Mouse (Mus musculus) frontal cortex, adult (tissue): ENCODE data around the gene Dct.
A peak's percentile ranks its signal among the peaks of the same experiment; 100 is the strongest.

Experiments used
- ATAC-seq: cut with Nextera tagmentation; 2 replicates; pipeline ENCODE4 v1.9.2; 2017; ENCODE audit warnings: mild to moderate bottlenecking, moderate library complexity, mixed read lengths; ENCODE audit not compliant: low TSS enrichment

Dct gene

DNA sequence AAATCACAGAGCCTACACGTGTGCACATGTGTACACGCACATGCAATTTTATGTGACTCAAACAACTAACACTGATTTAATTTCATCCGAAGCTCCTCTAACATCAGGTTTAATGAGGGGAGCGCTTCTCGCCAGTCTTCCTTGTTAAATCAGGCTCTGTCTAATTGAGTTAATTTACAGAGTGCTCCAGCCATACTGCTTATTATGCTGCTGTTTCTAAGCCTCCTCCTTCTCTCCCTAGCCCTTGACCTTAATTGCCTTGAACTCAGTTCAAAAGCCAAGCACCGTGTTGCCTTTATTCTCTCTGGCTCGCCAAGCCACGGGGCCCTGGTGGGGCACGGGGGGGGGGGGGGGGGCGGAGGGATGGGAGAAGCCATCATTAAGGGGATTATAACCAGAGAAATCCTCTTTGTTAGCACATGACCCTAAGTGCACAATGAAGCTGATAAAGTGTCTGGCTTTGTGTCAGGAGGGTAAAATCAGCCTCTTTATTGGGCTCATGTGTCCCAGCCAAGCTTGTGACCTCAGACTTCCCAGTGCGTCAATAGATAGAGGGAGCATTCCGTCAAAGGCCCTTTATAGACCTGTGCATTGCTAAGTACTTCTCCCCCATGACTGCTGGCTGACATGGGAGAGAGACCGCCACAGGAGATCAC, at the start of gene Dct:
Gene Dct, minus strand, starts transcription at position 270 of the 656 bp plus-strand sequence.
- peak; percentile 59; the same call in 1 of the 2 replicates for ATAC-seq

- ATAC-seq, result no peak
Measured at GRCm38 (mm10) chr14:118101227-118101990, 49.4 kb upstream of the Dct start.

- ATAC-seq, result no peak
Measured at GRCm38 (mm10) chr14:118098265-118098664, 46.2 kb upstream of the Dct start.

GRCm38 (mm10) chr14:118089806-118090392, 37.9 kb upstream of the Dct start:
- ATAC-seq, result peak; percentile 61

DNA sequence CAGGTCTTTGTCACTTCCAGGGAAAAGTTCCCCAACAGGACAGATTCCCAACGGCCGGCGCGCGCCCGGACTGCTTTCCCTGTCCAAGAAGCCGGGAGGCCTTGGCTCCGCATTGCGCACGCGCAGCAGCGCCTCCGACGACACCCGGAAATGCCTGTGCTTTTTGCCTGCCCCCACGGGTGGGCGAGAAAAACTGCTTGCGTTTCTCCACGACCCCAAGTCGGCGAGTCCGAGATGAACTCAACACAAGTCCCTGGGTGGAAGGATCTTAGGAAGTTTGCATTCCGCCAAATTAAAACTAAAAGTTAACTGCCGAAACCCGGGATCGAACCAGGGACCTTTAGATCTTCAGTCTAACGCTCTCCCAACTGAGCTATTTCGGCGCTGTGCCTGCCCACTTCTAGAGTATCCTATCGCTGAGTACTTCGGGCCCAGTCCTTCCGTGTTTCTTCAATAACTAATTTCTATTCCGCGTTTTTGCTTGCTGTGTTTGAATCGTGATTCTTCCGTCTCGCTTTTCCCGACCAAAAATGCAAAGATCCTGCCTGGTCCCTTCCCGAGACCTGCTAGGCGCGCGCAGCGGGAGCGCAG, 37.3 kb upstream of the Dct start:
- peak; percentile 79 for ATAC-seq

GRCm38 (mm10) chr14:118088437-118089207, 36.6 kb upstream of the Dct start:
- peak; percentile 36 for ATAC-seq

- ATAC-seq, result no peak
Measured at GRCm38 (mm10) chr14:118086271-118087035, 34.4 kb upstream of the Dct start.

DNA sequence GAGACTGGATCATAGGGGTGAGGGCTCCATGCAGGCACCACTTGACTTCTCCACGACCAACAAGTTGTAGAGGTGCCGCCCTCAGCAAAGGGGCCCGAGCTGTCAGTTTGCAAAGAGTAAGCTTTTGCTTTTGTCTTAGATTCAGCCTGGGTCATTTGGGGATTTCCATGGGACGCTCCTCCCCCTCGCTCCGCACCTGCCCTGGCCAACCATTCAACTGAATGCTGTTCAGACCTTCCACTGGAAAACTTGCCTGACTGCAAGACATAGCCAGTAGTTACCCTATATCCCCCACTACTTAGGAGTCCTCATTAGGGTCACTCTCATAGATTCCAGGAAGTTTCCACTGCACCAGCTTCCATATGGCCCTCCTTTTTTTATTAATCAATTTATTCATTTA, 31.8 kb upstream of the Dct start:
- no peak for ATAC-seq

DNA sequence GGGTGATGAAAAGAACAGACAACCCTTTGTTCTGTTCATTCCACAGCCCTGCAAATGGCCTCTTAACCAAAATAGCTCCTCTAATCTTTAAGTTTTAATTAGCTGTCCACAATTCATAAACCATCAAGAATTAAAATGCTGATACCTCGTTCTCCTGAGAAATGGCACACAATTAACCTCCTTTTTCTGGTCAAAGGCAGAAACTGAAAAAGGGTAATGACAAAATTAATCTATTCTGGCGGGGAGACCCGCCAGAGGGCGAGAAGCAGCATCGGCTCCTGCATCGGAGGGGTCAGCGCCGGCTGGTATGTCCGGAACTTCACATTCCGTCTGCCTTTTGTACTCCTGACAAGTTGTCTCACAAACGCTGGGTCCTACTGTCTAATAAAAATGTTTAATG, 28.6 kb upstream of the Dct start:
- no peak for ATAC-seq

- no peak for ATAC-seq
Measured at GRCm38 (mm10) chr14:118070100-118070499, 18.1 kb upstream of the Dct start.

DNA sequence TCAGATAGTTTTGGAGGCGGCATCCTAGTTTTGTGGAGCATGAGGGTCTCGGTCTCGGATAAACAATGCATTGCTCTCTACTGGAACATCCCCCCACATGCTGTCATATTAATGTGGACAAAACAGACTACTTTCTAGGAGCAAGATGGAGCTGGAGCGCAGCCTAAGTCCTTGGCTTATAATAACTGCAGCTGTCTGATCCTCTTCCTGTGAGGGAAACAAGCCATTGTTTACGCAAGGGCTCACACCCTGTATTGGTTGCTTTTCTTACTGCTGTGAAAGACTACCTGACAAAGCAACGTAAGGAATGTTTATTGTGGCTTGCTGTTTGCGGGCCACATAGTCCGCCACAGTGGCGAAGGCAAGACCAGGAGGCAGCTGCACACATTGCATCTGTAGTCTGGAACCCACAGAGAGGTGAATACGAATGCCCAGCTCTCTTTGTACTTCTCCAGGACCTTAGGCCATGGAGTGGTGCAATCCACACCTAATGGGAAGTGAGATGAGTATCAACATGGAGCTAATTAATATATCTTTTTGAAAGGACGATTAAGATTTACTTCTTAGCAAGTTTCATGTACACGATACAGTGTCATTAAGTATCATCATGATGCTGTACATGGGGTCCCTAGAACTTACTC, 17.5 kb upstream of the Dct start:
- no peak for ATAC-seq

- no peak for ATAC-seq
Measured at GRCm38 (mm10) chr14:118061766-118062432, 9.9 kb upstream of the Dct start.

DNA sequence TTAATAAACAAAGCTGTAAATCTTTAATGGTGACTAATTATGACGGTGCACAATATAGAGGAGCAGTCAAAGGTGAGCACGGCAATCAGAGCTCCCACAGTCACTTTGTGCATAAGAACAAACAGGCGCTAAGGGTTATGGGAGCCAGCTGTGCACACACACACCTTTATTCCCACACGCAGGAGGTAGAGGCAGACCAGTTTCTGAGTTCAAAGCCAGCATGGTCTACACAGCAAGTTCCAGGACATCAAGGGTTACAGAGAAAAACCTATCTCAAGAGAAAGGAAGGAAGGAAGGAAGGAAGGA, 6.5 kb upstream of the Dct start:
- no peak for ATAC-seq

DNA sequence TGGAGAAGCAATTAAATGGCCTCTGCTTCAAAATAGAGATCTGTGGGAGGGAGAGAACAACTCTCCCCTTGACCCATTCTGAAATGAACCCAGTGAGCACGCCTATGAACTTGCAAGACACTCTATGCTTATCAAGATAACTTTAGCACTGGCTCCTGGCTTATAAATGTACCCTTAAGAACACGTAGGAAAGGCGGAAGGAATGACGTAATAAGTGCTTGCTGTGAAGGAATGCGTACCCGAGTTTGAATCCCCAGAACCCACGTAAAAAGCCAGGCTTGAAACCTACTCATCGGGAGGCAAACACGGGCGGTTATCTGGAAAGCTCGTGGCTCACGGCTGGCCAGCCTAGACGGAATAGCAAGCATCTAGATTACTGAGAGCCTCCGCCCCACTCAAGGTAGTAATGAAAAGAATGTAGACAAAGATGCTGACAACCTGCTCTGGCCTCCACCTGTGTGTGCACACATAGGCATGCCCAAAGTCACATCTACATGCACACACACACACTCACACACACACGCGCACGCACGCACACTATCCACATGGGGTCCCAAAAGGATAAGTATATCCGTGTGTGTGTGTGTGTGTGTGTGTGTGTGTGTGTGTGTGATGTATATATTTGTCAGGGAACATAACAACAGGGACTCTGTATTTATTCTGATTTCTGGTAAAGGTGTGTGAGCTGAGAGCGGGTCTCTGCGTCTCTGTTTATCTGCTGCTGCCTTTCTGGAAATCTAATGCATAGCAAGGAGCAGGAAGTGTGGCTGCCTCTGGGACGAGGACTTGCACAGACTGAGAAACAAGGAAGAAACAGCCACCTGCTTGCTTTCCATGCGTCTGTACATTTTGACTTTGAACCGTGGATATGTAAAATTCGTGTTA, 5.9 kb upstream of the Dct start:
- no peak for ATAC-seq

DNA sequence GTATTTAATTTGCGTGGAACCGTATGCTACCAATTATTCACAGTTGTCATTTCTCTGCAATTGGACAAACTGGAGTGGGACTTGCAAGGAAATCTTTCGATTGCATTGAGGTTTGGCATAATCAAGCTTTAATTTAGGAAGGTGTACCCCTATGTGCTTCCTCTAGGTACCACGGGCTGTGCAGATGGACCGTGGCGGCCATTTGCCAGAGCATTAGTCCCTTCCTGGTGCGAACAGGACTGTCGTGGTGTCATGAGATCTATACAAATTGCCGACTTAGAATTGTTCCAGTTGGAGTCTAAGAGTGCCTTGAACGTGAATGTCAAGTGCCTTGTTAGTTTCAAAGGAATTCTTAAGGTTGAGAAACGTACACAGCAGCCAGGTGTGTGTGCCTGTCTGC, 726 bp upstream of the Dct start:
- ATAC-seq, result no peak

DNA sequence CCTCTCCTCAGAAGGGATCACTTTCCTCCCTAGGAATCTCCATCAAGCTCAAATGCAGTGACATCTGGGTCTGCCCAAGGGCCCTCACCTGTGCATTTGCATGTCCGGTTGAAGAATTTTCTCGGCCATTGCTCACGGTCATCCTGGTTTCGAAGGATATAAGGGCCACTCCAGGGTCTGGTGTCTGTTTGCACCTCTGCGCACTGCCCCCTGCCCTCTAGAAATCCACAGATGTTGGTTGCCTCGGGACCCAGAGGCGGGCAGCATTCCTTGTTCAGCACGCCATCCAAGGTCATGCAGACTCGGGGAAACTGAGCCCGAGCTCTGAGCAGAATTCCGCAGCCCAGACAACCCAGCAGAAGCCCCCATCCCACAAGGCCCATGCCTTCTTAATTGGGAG, 648 bp downstream of the Dct start:
- no peak for ATAC-seq

- ATAC-seq, result no peak
Measured at GRCm38 (mm10) chr14:118050990-118051389, 1.1 kb downstream of the Dct start.

DNA sequence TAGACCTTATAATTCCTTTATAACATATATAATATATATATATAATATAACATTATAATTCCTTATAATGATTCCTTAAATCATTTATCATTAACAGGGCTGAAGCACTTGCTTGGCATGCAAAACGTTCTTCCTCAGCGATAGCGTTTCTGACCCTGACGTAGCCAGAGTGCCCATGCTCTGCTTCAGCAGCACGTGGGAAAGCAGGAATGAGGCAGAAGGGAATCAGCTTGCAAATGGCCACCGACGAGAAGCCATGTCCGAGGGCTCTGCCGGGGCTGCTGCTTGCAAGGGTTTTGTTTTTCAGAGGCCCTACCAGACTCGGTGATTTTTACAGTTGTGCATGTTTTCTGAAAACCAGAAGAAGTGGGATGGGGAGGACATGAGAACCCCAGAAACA, 1.6 kb downstream of the Dct start:
- ATAC-seq, result no peak

DNA sequence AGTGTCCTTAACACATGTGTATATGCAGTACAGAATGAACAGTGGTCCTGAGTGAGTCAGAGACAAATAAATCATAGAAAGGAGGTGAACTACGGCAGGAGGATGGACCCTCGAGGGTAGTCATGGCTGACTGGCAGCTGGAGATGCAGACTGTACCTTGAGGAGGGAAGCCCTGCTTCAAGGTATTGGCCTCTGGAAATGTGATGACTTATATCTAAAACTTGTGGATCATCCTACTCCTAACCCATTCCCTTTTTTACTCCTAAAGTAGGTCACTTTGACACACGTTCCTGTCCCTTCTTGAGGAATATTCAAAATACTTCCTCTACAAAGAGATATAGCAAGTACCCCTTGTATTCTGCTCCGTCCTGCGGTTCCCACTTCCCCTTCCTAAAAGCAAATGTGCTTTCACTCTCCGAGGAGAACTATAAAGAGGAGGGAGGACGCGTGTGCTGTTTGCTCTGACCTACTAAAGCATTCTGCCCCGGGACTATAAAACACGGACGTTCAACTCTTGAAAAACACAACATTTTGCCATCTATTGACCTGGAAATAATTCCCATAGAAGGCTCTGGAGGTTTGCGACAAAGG, 2.3 kb downstream of the Dct start:
- no peak for ATAC-seq
